Mouse (Mus musculus): Measurements from ENCODE around the gene Rnf215.
"Not testable (repeated sequence)": the region's sequence is repeated elsewhere in the genome, so short reads cannot be mapped to it uniquely, and the experiment has no call there.

The Rnf215 gene

GRCm38 (mm10) chr11:4134986-4135935, at the start of gene Rnf215:
Rnf215 (plus strand) TSS chr11:4135202.
- peak; percentile 87 for DNase-seq (ENCODE audit: low spot score)

GRCm38 (mm10) chr11:4086246-4086645, 48.8 kb upstream of the Rnf215 start:
- DNase-seq (ENCODE audit: low spot score): no peak

- DNase-seq (ENCODE audit: low spot score): no peak
Observed at GRCm38 (mm10) chr11:4087267-4087666, 47.7 kb upstream of the Rnf215 start.

- DNase-seq (ENCODE audit: low spot score): no peak
Observed at GRCm38 (mm10) chr11:4093459-4094377, 41.3 kb upstream of the Rnf215 start.

GRCm38 (mm10) chr11:4094378-4095170, 40.4 kb upstream of the Rnf215 start:
- peak; percentile 78 for DNase-seq (ENCODE audit: low spot score)

GRCm38 (mm10) chr11:4095171-4096053, 39.6 kb upstream of the Rnf215 start, which contains the start of gene Mtfp1:
Mtfp1 (minus strand) TSS chr11:4095445.
- DNase-seq (ENCODE audit: low spot score): peak; percentile 41

GRCm38 (mm10) chr11:4096054-4096984, 38.7 kb upstream of the Rnf215 start:
- peak; percentile 99 for DNase-seq (ENCODE audit: low spot score)

- DNase-seq (ENCODE audit: low spot score): no peak
Observed at GRCm38 (mm10) chr11:4097091-4097621, 37.8 kb upstream of the Rnf215 start.

GRCm38 (mm10) chr11:4098120-4098519, 36.9 kb upstream of the Rnf215 start:
- no peak for DNase-seq (ENCODE audit: low spot score)

GRCm38 (mm10) chr11:4098816-4099215, 36.2 kb upstream of the Rnf215 start:
- no peak for DNase-seq (ENCODE audit: low spot score)

- DNase-seq (ENCODE audit: low spot score): no peak
Observed at GRCm38 (mm10) chr11:4099447-4099846, 35.6 kb upstream of the Rnf215 start.

- no peak for DNase-seq (ENCODE audit: low spot score)
Observed at GRCm38 (mm10) chr11:4101851-4102250, 33.2 kb upstream of the Rnf215 start.

GRCm38 (mm10) chr11:4103522-4103921, 31.5 kb upstream of the Rnf215 start:
- DNase-seq (ENCODE audit: low spot score): no peak

- DNase-seq (ENCODE audit: low spot score): no peak
Observed at GRCm38 (mm10) chr11:4104989-4105388, 30.0 kb upstream of the Rnf215 start.

- no peak for DNase-seq (ENCODE audit: low spot score)
Observed at GRCm38 (mm10) chr11:4105444-4105843, 29.6 kb upstream of the Rnf215 start.

GRCm38 (mm10) chr11:4107901-4108300, 27.1 kb upstream of the Rnf215 start:
- not testable (repeated sequence) for DNase-seq (ENCODE audit: low spot score)

GRCm38 (mm10) chr11:4108691-4109090, 26.3 kb upstream of the Rnf215 start:
- no peak for DNase-seq (ENCODE audit: low spot score)

- DNase-seq (ENCODE audit: low spot score): no peak
Observed at GRCm38 (mm10) chr11:4112033-4112432, 23.0 kb upstream of the Rnf215 start.

GRCm38 (mm10) chr11:4112861-4113260, 22.1 kb upstream of the Rnf215 start:
- DNase-seq (ENCODE audit: low spot score): no peak
